Mouse (Mus musculus): Measurements from ENCODE around the gene Amotl2. TPM values are rescaled to one million over a fixed set of nuclear protein-coding genes. Genes with fewer than 3 reads are reported as not detected.

Amotl2 gene
- polyA plus RNA-seq, 1 experiment from 2014 or later: 32.9 TPM

GRCm38 (mm10) chr9:102729093-102729845 lies 12.8 kb downstream of the Amotl2 start:
- Histone ChIP-seq H3K9ac (no peak overlapping the region), H3K36me3 (peaks cover 60% of the 10 kb centered on the region), H3K4me1 (replicated peaks) (peaks cover 46% of the 10 kb centered on the region), H3K27me3 (replicated peaks) (no peaks in the 10 kb centered on the region), H3K27ac (0 out of 2 replicates have a peak overlapping the region, but pooled peaks have one; percentile 22), H3K9me3 (no peaks in the 10 kb centered on the region), H3K4me3 (replicated peaks) (no peak overlapping the region), H3K4me2 (replicated peaks) (no peak overlapping the region)
- 81% methylated on average over 21 of the region's 21 CpGs for WGBS
- ATAC-seq: no peak

- ATAC-seq: no peak
- H3K36me3 ChIP-seq: peaks cover 53% of the 10 kb centered on the region
- H3K9me3 ChIP-seq: no peaks in the 10 kb centered on the region
- no peak overlapping the region for H3K4me2 ChIP-seq (replicated peaks)
- H3K27me3 ChIP-seq (replicated peaks): no peaks in the 10 kb centered on the region
- WGBS: 83% methylated on average over 14 of the region's 14 CpGs
- 0 out of 2 replicates have a peak overlapping the region, but pooled peaks have one; percentile 22 for H3K27ac ChIP-seq
- H3K4me1 ChIP-seq (replicated peaks): peaks cover 39% of the 10 kb centered on the region
- H3K9ac ChIP-seq: no peak overlapping the region
- no peak overlapping the region for H3K4me3 ChIP-seq (replicated peaks)
Measured at GRCm38 (mm10) chr9:102729876-102730413, 13.5 kb downstream of the Amotl2 start.

GRCm38 (mm10) chr9:102731044-102731471 lies 14.6 kb downstream of the Amotl2 start:
- H3K27ac ChIP-seq: 0 out of 2 replicates have a peak overlapping the region, but pooled peaks have one; percentile 32
- peaks cover 49% of the 10 kb centered on the region for H3K36me3 ChIP-seq

DNA sequence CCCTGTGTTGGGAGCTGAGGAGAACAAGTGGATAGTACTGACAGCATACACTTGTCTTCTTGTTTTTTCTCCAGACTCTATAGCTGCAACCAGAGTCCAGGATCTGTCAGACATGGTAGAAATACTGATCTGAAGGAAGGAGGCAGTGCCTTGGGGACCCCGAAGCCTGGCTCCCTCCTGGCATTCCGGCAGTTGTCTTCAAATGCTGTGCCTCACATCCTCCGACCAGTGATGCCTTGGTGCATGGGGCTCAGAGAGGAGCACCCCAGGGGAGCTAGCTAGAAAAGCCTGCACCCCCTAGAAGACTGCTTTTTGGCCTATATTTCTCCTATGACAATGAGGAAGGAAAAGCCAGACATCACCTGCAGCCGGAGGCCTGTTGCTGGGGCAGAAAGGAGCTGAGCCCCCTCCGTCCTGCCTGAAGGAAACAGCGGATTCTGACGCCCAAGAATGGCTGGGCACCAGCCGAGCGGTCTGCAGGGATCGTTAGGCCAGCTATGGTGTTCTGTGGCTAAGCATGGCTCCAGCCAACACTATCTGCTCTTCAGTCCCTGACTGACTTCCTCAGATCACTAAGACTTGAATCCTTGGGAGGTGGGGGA lies 15.2 kb downstream of the Amotl2 start:
- Histone ChIP-seq H3K27me3 (replicated peaks) (no peaks in the 10 kb centered on the region), H3K9me3 (no peaks in the 10 kb centered on the region), H3K27ac (0 out of 2 replicates have a peak overlapping the region, but pooled peaks have one; percentile 32), H3K36me3 (peaks cover 49% of the 10 kb centered on the region), H3K9ac (no peak overlapping the region), H3K4me2 (replicated peaks) (no peak overlapping the region), H3K4me1 (replicated peaks) (peaks cover 22% of the 10 kb centered on the region), H3K4me3 (replicated peaks) (no peak overlapping the region)
- 81% methylated on average over 10 of the region's 10 CpGs for WGBS
- ATAC-seq: no peak

More at GRCm38 (mm10) chr9:102731044-102731471, 14.6 kb downstream of the Amotl2 start:
- no peak overlapping the region for H3K4me2 ChIP-seq (replicated peaks)
- H3K27me3 ChIP-seq (replicated peaks): no peaks in the 10 kb centered on the region
- peaks cover 28% of the 10 kb centered on the region for H3K4me1 ChIP-seq (replicated peaks)
- 75% methylated on average over 7 of the region's 7 CpGs for WGBS
- ATAC-seq: no peak
- H3K9ac ChIP-seq: no peak overlapping the region
- H3K9me3 ChIP-seq: no peaks in the 10 kb centered on the region
- H3K4me3 ChIP-seq (replicated peaks): no peak overlapping the region

GRCm38 (mm10) chr9:102732326-102732865 lies 15.9 kb downstream of the Amotl2 start:
- 76% methylated on average over 5 of the region's 5 CpGs for WGBS

DNA sequence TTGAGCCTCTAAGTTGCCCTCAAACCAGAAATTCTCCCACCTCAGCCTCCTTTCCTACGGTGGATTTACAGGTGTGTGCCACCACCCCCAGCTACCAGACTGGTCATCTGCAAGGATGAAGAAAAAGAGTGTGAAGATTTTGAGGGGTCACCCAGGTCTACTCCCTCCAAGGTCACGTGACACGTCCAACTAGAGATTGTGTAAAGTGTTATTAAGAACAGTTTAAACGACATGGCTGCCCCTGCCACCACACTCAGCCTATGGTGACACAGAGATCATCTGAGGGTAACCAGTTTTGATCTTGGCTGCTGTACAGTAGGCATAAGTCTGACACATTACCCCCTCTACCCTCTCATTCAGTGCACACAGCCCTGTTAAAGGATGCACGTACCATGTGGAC lies 17.0 kb downstream of the Amotl2 start:
- 81% methylated on average over 5 of the region's 5 CpGs for WGBS
- H3K4me3 ChIP-seq (replicated peaks): no peak overlapping the region
- H3K9ac ChIP-seq: no peak overlapping the region
- H3K27me3 ChIP-seq (replicated peaks): no peaks in the 10 kb centered on the region
- peaks cover 15% of the 10 kb centered on the region; the same call in 1 of the 2 replicates for H3K4me1 ChIP-seq (replicated peaks)
- H3K4me2 ChIP-seq (replicated peaks): no peak overlapping the region
- no peak for ATAC-seq
- peak overlapping the region; percentile 85 for H3K27ac ChIP-seq
- peaks cover 38% of the 10 kb centered on the region for H3K36me3 ChIP-seq
- H3K9me3 ChIP-seq: no peaks in the 10 kb centered on the region

More at GRCm38 (mm10) chr9:102732326-102732865, 15.9 kb downstream of the Amotl2 start:
- Histone ChIP-seq H3K27me3 (replicated peaks) (no peaks in the 10 kb centered on the region), H3K4me1 (replicated peaks) (peaks cover 17% of the 10 kb centered on the region; the same call in 1 of the 2 replicates), H3K27ac (no peak overlapping the region), H3K36me3 (peaks cover 48% of the 10 kb centered on the region), H3K9ac (no peak overlapping the region), H3K4me2 (replicated peaks) (no peak overlapping the region), H3K9me3 (no peaks in the 10 kb centered on the region), H3K4me3 (replicated peaks) (no peak overlapping the region)
- ATAC-seq: no peak

- Histone ChIP-seq H3K9me3 (no peaks in the 10 kb centered on the region), H3K27me3 (replicated peaks) (no peaks in the 10 kb centered on the region), H3K36me3 (peaks cover 32% of the 10 kb centered on the region), H3K4me3 (replicated peaks) (no peak overlapping the region), H3K9ac (no peak overlapping the region), H3K27ac (peak overlapping the region; percentile 85), H3K4me2 (replicated peaks) (peak overlapping the region; percentile 36; the same call in 1 of the 2 replicates), H3K4me1 (replicated peaks) (peaks cover 13% of the 10 kb centered on the region; the same call in 1 of the 2 replicates)
- ATAC-seq: peak; percentile 91
- WGBS: 58% methylated on average over 9 of the region's 9 CpGs
Measured at GRCm38 (mm10) chr9:102733999-102734738, 17.7 kb downstream of the Amotl2 start.

DNA sequence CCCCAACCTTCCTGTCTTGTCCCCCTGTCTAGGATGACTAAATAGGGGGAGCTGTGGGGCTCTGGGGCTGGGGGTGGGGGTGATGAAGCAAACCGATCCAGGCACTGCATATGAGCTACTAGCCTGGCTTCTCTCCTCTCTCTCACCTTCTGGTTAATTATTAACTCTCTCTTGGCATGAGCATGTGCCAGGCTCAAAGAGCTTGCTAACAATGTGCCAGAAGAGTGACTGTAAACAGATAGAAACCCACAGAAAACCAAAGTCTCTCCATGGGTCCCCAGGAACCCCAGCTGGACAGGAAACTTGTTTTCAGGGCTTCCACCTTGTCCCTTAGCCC lies 18.2 kb downstream of the Amotl2 start:
- Histone ChIP-seq H3K9ac (no peak overlapping the region), H3K4me3 (replicated peaks) (no peak overlapping the region), H3K4me1 (replicated peaks) (0 out of 2 replicates have a peak, but pooled peaks cover 8% of the 10 kb centered on the region), H3K9me3 (no peaks in the 10 kb centered on the region), H3K27ac (peak overlapping the region; percentile 85), H3K4me2 (replicated peaks) (peak overlapping the region; percentile 36; the same call in 1 of the 2 replicates), H3K36me3 (peaks cover 26% of the 10 kb centered on the region), H3K27me3 (replicated peaks) (no peaks in the 10 kb centered on the region)
- ATAC-seq: peak; percentile 89
- 45% methylated on average over 1 of the region's 1 CpGs for WGBS

- Histone ChIP-seq H3K27me3 (replicated peaks) (no peaks in the 10 kb centered on the region), H3K4me2 (replicated peaks) (no peak overlapping the region), H3K4me3 (replicated peaks) (no peak overlapping the region), H3K9me3 (no peaks in the 10 kb centered on the region), H3K9ac (no peak overlapping the region), H3K4me1 (replicated peaks) (0 out of 2 replicates have a peak, but pooled peaks cover 7% of the 10 kb centered on the region), H3K36me3 (peaks cover 21% of the 10 kb centered on the region), H3K27ac (peak overlapping the region; percentile 85)
- WGBS: 87% methylated on average over 3 of the region's 3 CpGs
- ATAC-seq: no peak
Measured at GRCm38 (mm10) chr9:102735231-102735630, 18.8 kb downstream of the Amotl2 start.

GRCm38 (mm10) chr9:102735996-102736395 lies 19.5 kb downstream of the Amotl2 start:
- H3K27me3 ChIP-seq (replicated peaks): no peaks in the 10 kb centered on the region
- no peak for ATAC-seq
- no peaks in the 10 kb centered on the region for H3K9me3 ChIP-seq
- no peak overlapping the region for H3K4me2 ChIP-seq (replicated peaks)
- peaks cover 16% of the 10 kb centered on the region for H3K36me3 ChIP-seq
- H3K27ac ChIP-seq: no peak overlapping the region
- H3K4me3 ChIP-seq (replicated peaks): no peak overlapping the region
- 0 out of 2 replicates have a peak, but pooled peaks cover 7% of the 10 kb centered on the region for H3K4me1 ChIP-seq (replicated peaks)
- no peak overlapping the region for H3K9ac ChIP-seq
- WGBS: 36% methylated on average over 1 of the region's 1 CpGs

- Histone ChIP-seq H3K4me1 (replicated peaks) (no peaks in the 10 kb centered on the region), H3K36me3 (peaks cover 8% of the 10 kb centered on the region; the same call in 1 of the 2 replicates), H3K4me2 (replicated peaks) (no peak overlapping the region), H3K9ac (no peak overlapping the region), H3K9me3 (no peaks in the 10 kb centered on the region), H3K4me3 (replicated peaks) (no peak overlapping the region), H3K27ac (no peak overlapping the region), H3K27me3 (replicated peaks) (no peaks in the 10 kb centered on the region)
- 53% methylated on average over 1 of the region's 1 CpGs for WGBS
- ATAC-seq: no peak
Measured at GRCm38 (mm10) chr9:102737405-102737804, 20.9 kb downstream of the Amotl2 start.
